Mouse (Mus musculus) adrenal gland, postnatal 0 days (tissue): ENCODE results near the gene Olfr243. TPM values are rescaled to one million over a fixed set of nuclear protein-coding genes. Genes with fewer than 3 reads are reported as not detected.

Experiments used
- polyA plus RNA-seq: library from polyadenylated mRNA; unstranded; fragments of >200 nt; fragmentation: Nextera tagmentation; extraction: Ambion mirVana; gene quantifications from 2 replicates; pipeline ENCODE4 v1.2.1, GENCODE M21; 2015

The Olfr243 gene
- not detected in 2 replicates for polyA plus RNA-seq

DNA sequence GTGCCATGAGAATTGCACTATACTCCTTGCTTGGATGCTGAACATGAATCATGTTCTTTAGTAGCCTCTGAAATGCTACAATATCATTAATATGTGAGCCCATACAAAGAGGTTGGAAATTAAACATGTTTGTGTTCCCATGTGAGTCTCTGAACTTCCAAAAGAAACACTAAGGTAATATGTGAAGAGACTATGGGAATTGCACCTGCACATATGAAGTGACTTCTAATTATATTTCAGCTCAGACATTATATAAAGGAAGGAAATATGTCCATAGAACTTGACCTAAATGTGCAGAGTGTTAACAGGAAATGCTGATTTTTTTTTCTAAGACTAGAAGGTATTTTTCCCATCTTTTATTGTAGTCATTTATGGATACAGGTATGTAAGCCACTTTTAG is at the start of gene Olfr243:
Gene Olfr243 (plus strand): TSS at position 301 of the 400 bp plus-strand sequence.

DNA sequence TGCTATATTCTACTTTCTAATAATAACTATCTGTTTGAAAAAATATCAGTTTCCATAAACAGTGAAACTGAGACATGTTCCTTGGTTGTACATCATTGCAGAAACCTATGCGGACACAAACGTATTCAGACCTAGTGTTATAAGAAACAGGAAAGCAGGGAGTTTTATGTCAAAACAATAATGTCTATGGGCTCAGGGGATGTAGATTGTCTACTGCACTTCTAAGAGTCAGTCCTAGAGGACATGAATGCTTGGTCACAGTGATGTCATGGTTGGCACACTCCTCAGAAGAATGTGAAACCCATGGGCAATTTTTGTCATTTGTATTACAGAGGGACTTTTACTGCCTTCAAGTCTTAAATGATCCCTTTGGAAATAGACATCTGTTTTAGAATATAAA is 43.4 kb upstream of the Olfr243 start, which contains the start of gene Olfr624:
Gene Olfr624 (minus strand): TSS at position 101 of the 400 bp plus-strand sequence.

DNA sequence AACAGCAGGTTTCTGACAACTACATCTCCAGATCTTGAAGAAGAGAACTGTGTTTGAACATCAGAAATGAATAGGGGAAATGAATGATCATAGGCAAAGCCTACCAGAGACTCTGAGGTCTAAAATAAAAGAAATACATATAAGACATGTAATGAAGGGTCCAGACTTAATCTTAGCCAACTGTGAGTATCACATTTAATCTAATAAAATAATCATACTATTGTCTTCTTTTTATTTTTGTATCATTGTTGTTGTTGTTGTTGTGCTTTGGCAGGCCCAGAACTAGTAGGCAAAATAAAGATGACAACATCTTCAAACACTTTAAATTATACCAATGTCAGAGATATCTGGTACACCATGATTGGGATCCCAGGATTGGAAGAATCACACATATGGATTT is 32.1 kb upstream of the Olfr243 start, which contains the start of gene Olfr625-ps1:
Gene Olfr625-ps1 (plus strand): TSS at position 301 of the 400 bp plus-strand sequence.

DNA sequence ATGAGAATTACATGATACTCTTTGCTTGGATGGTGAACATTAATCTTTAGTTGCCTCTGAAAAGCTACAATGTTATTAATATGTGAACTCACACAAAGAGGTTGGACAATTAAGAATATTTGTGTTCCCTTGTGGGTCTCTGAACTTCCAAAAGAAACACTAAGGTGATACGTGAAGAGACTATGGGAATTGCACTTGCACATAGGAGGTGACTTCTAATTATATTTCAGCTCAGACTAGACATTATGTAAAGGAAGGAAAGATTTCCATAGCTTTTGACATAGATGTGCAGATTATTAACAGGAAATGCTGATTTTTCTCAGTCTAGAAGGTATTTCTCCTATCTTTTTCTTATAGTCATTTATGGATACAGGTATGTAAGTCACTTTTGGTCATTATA is 15.6 kb downstream of the Olfr243 start, which contains the start of gene Olfr628:
Gene Olfr628 (plus strand): TSS at position 301 of the 400 bp plus-strand sequence.

GRCm38 (mm10) chr7:103744843-103745242 is 30.4 kb downstream of the Olfr243 start, which contains the start of gene Olfr629:
Gene Olfr629, minus strand, starts transcription at chr7:103744943.

GRCm38 (mm10) chr7:103757233-103757632 is 42.8 kb downstream of the Olfr243 start, which contains the start of gene Olfr630:
Gene Olfr630, minus strand, starts transcription at chr7:103757333.

Other genes with a start within 250 kb of the Olfr243 start
- not detected in 2 replicates for gene Olfr608, start 244.8 kb upstream of the Olfr243 start, polyA plus RNA-seq
- gene Olfr609, start 216.6 kb upstream of the Olfr243 start, polyA plus RNA-seq: not detected in 2 replicates
- not detected in 2 replicates for gene Olfr610, start 202.5 kb upstream of the Olfr243 start, polyA plus RNA-seq
- not detected in 2 replicates for gene Olfr611, start 193.8 kb upstream of the Olfr243 start, polyA plus RNA-seq
- gene Olfr612, start 172.0 kb upstream of the Olfr243 start, polyA plus RNA-seq: not detected in 2 replicates
- gene Olfr613, start 166.6 kb upstream of the Olfr243 start, polyA plus RNA-seq: not detected in 2 replicates
- not detected in 2 replicates for gene Olfr615, start 158.6 kb upstream of the Olfr243 start, polyA plus RNA-seq
- gene Olfr616, start 145.5 kb upstream of the Olfr243 start, polyA plus RNA-seq: not detected in 2 replicates
- gene Olfr617, start 141.6 kb upstream of the Olfr243 start, polyA plus RNA-seq: not detected in 2 replicates
- not detected in 2 replicates for gene Olfr618, start 124.6 kb upstream of the Olfr243 start, polyA plus RNA-seq
- gene Olfr619, start 114.1 kb upstream of the Olfr243 start, polyA plus RNA-seq: not detected in 2 replicates
- gene Olfr620, start 102.1 kb upstream of the Olfr243 start, polyA plus RNA-seq: not detected in 2 replicates
- not detected in 2 replicates for gene Olfr622, start 72.0 kb upstream of the Olfr243 start, polyA plus RNA-seq
- not detected in 2 replicates for gene Olfr623, start 51.0 kb upstream of the Olfr243 start, polyA plus RNA-seq
- gene Olfr624, start 43.5 kb upstream of the Olfr243 start, polyA plus RNA-seq: 0.06 TPM in 1 of 2 replicates, not detected in the other
- gene Olfr625-ps1, start 32.0 kb upstream of the Olfr243 start, polyA plus RNA-seq: not detected in 2 replicates
- not detected in 2 replicates for gene Olfr628, start 15.7 kb downstream of the Olfr243 start, polyA plus RNA-seq
- not detected in 2 replicates for gene Olfr629, start 30.3 kb downstream of the Olfr243 start, polyA plus RNA-seq
- not detected in 2 replicates for gene Olfr630, start 42.7 kb downstream of the Olfr243 start, polyA plus RNA-seq
- gene Olfr69, start 56.9 kb downstream of the Olfr243 start, polyA plus RNA-seq: not detected in 2 replicates
- gene Olfr68, start 65.0 kb downstream of the Olfr243 start, polyA plus RNA-seq: not detected in 2 replicates
- not detected in 2 replicates for gene Olfr67, start 77.2 kb downstream of the Olfr243 start, polyA plus RNA-seq
- gene Hbb-bt, start 99.3 kb downstream of the Olfr243 start, polyA plus RNA-seq: 3,147 and 3,744 TPM in 2 replicates
- gene Hbb-bs, start 113.4 kb downstream of the Olfr243 start, polyA plus RNA-seq: 10,926 and 17,452 TPM in 2 replicates
- not detected in 2 replicates for gene Hbb-bh2, start 125.8 kb downstream of the Olfr243 start, polyA plus RNA-seq
- gene Hbb-bh1, start 128.5 kb downstream of the Olfr243 start, polyA plus RNA-seq: 0.39 TPM in 1 of 2 replicates, not detected in the other
- gene Hbb-y, start 138.5 kb downstream of the Olfr243 start, polyA plus RNA-seq: 2.0 and 5.8 TPM in 2 replicates
- not detected in 2 replicates for gene Olfr66, start 171.6 kb downstream of the Olfr243 start, polyA plus RNA-seq
- gene Olfr64, start 179.8 kb downstream of the Olfr243 start, polyA plus RNA-seq: not detected in 2 replicates
- gene Olfr65, start 188.8 kb downstream of the Olfr243 start, polyA plus RNA-seq: not detected in 2 replicates
- not detected in 2 replicates for gene Olfr631, start 214.2 kb downstream of the Olfr243 start, polyA plus RNA-seq
- not detected in 2 replicates for gene Olfr632, start 219.7 kb downstream of the Olfr243 start, polyA plus RNA-seq
- not detected in 2 replicates for gene Olfr633, start 229.8 kb downstream of the Olfr243 start, polyA plus RNA-seq